Mouse (Mus musculus) hindbrain, embryonic 16.5 days (tissue): ENCODE data around the gene Slc35f1. TPM values are rescaled to one million over a fixed set of nuclear protein-coding genes. Genes with fewer than 3 reads are reported as not detected.
A peak's percentile ranks its signal among the peaks of the same experiment; 100 is the strongest.

Experiments
- ATAC-seq: fragments of 200-750 bp; cut with Nextera tagmentation; 2 replicates; pipeline ENCODE4 v1.8.0; 2017; ENCODE audit warnings: moderate TSS enrichment, moderate library complexity
- H3K27ac ChIP-seq: fragments of 300-500 bp; sonication (generic); 2 replicates; pipeline ENCODE4 v1.5.1; 2014; ENCODE audit warnings: low read depth, mild to moderate bottlenecking, control low read depth, low read length, moderate library complexity
- H3K27me3 ChIP-seq: fragments of 300-500 bp; sonication (generic); replicated peaks from 2 replicates; pipeline ENCODE4 v1.6.1; 2014; ENCODE audit warnings: low read length; ENCODE audit not compliant: control insufficient read depth, insufficient read depth
- H3K36me3 ChIP-seq: fragments of 300-500 bp; sonication (generic); 2 replicates; pipeline ENCODE4 v1.6.1; 2014; ENCODE audit warnings: mild to moderate bottlenecking, low read length, moderate library complexity, mixed read lengths; ENCODE audit not compliant: control insufficient read depth, insufficient read depth
- H3K4me1 ChIP-seq: fragments of 300-500 bp; sonication (generic); 2 replicates; pipeline ENCODE4 v1.6.1; 2014; ENCODE audit warnings: low read depth, low read length; ENCODE audit not compliant: control insufficient read depth, insufficient read depth
- H3K4me2 ChIP-seq: fragments of 300-500 bp; sonication (generic); 2 replicates; pipeline ENCODE4 v1.6.1; 2014; ENCODE audit warnings: mild to moderate bottlenecking, low read length, control low read depth, moderate library complexity
- H3K4me3 ChIP-seq: fragments of 300-500 bp; sonication (generic); 2 replicates; pipeline ENCODE4 v1.5.1; 2014; ENCODE audit warnings: mild to moderate bottlenecking, low read length, control low read depth, moderate library complexity
- H3K9ac ChIP-seq: fragments of 300-500 bp; sonication (generic); 2 replicates; pipeline ENCODE4 v1.6.1; 2014; ENCODE audit warnings: low read depth, mild to moderate bottlenecking, control low read depth, low read length, moderate library complexity
- H3K9me3 ChIP-seq: fragments of 300-500 bp; sonication (generic); 2 replicates; pipeline ENCODE4 v1.6.1; 2014; ENCODE audit warnings: mild to moderate bottlenecking, low read length, moderate library complexity; ENCODE audit not compliant: control insufficient read depth
- WGBS: fragments of 180-500 bp; shearing (Covaris S2); extraction: QIAGEN DNeasy Blood & Tissue Kit; methylation state at CpG from one replicate; pipeline ENCODE4 v1.1.7; 2014; 5-methylcytosine and 5-hydroxymethylcytosine counted together
- polyA plus RNA-seq: library from polyadenylated mRNA; unstranded; fragments of >200 nt; fragmentation: Nextera tagmentation; extraction: Ambion mirVana; gene quantifications from 2 replicates; pipeline ENCODE4 v1.2.1, GENCODE M21; 2015

Gene Slc35f1
- polyA plus RNA-seq = 36.2 and 38.7 TPM in 2 replicates

DNA sequence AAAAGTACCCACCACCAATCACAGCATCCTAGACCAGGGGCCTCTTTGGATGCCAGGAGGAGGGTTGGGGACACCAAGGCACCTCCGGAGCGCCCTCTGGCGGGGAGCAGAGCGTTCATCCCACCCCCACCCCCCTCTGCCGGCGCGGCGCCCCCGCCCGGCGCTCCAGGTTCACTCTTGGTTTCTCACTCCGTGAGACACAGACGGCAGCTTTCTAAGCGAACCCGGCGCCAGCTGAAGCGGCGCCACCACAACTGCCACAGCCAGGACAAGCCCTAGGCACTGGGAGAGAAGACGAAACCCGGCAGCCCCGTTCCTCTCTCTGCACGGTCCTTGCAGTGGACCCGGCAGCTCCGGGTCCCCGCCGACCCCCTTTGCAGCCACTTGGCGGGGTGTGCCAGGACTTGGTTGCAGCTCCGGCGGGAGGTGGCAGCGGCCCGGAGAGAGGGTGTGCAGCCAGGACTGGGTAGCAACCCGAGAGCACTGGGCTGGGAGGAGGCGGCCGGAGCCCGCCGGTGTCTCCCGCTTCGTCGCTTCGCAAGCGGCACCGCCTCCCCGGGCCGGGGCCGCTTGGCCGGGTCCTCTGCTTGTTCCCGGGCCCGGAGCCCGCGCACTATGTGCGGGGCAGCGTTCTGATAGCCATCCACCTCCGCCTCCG is at the start of gene Slc35f1:
Gene Slc35f1, plus strand, starts transcription at position 200 of the 658 bp plus-strand sequence.
- Histone ChIP-seq H3K27ac (peak within 1 kb of the TSS; percentile 93), H3K36me3 (no peaks in the 10 kb centered on the region), H3K4me3 (peak within 1 kb of the TSS; percentile 91), H3K4me1 (no peaks in the 10 kb centered on the region; the same call in 1 of the 2 replicates), H3K9ac (peak within 1 kb of the TSS; percentile 82), H3K4me2 (peak within 1 kb of the TSS; percentile 70), H3K9me3 (no peaks in the 10 kb centered on the region), H3K27me3 (no peaks in the 10 kb centered on the region)
- WGBS = under 1% methylated on average over 35 of the region's 54 CpGs
- ATAC-seq = peak; percentile 93

GRCm38 (mm10) chr10:52671234-52671633 is 19.1 kb upstream of the Slc35f1 start:
- Histone ChIP-seq H3K9ac (no peak overlapping the region), H3K36me3 (no peaks in the 10 kb centered on the region), H3K4me3 (no peak overlapping the region), H3K27me3 (no peaks in the 10 kb centered on the region), H3K4me1 (no peaks in the 10 kb centered on the region), H3K27ac (no peak overlapping the region), H3K9me3 (no peaks in the 10 kb centered on the region), H3K4me2 (no peak overlapping the region)
- no peak for ATAC-seq

- H3K27ac ChIP-seq = peak overlapping the region; percentile 93
- peak overlapping the region; percentile 70 for H3K4me2 ChIP-seq
- 1% methylated on average over 40 of the region's 45 CpGs for WGBS
- no peaks in the 10 kb centered on the region for H3K36me3 ChIP-seq
- H3K9me3 ChIP-seq = no peaks in the 10 kb centered on the region
- no peaks in the 10 kb centered on the region; the same call in 1 of the 2 replicates for H3K4me1 ChIP-seq
- H3K4me3 ChIP-seq = peak overlapping the region; percentile 91
- ATAC-seq = peak; percentile 77
- peak overlapping the region; percentile 82 for H3K9ac ChIP-seq
- H3K27me3 ChIP-seq = no peaks in the 10 kb centered on the region
These were observed 829 bp downstream of the Slc35f1 start for GRCm38 (mm10) chr10:52690992-52691731.

DNA sequence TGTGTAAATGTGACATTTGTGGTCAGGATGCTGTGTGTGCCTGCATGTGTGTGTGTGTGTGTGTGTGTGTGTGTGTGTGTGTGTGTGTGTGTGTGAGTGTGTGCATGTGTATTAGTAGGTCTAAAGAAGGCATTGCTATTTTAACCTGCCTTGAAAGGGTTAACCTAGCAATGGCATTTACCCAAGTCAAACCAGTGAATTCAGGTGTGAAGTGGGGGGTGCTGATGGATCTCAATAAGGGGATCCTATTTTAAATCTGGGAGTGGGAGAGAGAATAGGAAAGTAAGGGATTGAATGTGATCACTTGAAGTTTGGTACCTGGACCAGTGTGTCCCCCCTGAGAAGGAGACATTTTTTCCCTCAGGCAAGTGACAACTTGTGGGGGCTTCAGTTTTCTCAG is 13.4 kb downstream of the Slc35f1 start:
- Histone ChIP-seq H3K9me3 (no peaks in the 10 kb centered on the region), H3K4me2 (peak overlapping the region; percentile 85), H3K27ac (peak overlapping the region; percentile 84), H3K36me3 (no peaks in the 10 kb centered on the region), H3K9ac (no peak overlapping the region), H3K4me3 (no peak overlapping the region), H3K4me1 (peaks cover 12% of the 10 kb centered on the region), H3K27me3 (no peaks in the 10 kb centered on the region)
- ATAC-seq = no peak; the same call in 1 of the 2 replicates

- Histone ChIP-seq H3K4me1 (peaks cover 12% of the 10 kb centered on the region), H3K27ac (peak overlapping the region; percentile 84), H3K9ac (peak overlapping the region; percentile 75), H3K9me3 (no peaks in the 10 kb centered on the region), H3K36me3 (no peaks in the 10 kb centered on the region), H3K4me2 (peak overlapping the region; percentile 85), H3K27me3 (no peaks in the 10 kb centered on the region), H3K4me3 (peak overlapping the region; percentile 49)
- peak; percentile 88 for ATAC-seq
- 1% methylated on average over 31 of the region's 31 CpGs for WGBS
These were observed 14.0 kb downstream of the Slc35f1 start for GRCm38 (mm10) chr10:52704101-52705051.

GRCm38 (mm10) chr10:52709482-52709881 is 19.1 kb downstream of the Slc35f1 start:
- H3K9ac ChIP-seq = no peak overlapping the region
- H3K9me3 ChIP-seq = no peaks in the 10 kb centered on the region
- H3K27ac ChIP-seq = no peak overlapping the region
- no peaks in the 10 kb centered on the region for H3K36me3 ChIP-seq
- peaks cover 5% of the 10 kb centered on the region for H3K4me1 ChIP-seq
- no peak for ATAC-seq
- 68% methylated on average over 2 of the region's 2 CpGs for WGBS
- H3K4me2 ChIP-seq = no peak overlapping the region
- H3K27me3 ChIP-seq = no peaks in the 10 kb centered on the region
- no peak overlapping the region for H3K4me3 ChIP-seq

DNA sequence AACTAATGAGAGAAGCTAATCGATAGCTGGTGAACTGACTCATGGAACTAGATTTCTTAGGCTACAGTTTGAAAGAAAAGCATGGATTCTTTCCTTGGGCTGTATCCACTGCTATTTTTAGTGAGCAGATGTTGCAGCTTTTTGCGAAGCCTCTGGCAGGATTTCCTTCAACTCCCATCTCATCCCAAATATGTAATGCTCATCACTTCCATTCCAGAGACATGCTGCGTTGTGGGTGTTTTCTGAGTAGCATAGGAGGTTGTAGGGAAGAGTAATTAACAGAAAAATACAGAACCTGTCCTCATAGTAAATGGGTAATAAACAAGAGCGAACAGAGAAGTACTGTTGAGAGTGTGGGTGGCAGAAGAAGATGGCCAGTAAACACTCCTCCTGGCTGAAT is 21.8 kb downstream of the Slc35f1 start:
- no peak overlapping the region for H3K27ac ChIP-seq
- no peak overlapping the region for H3K4me3 ChIP-seq
- no peaks in the 10 kb centered on the region for H3K36me3 ChIP-seq
- H3K4me1 ChIP-seq = no peaks in the 10 kb centered on the region
- H3K9ac ChIP-seq = no peak overlapping the region
- H3K27me3 ChIP-seq = no peaks in the 10 kb centered on the region
- no peak for ATAC-seq
- H3K4me2 ChIP-seq = no peak overlapping the region
- no peaks in the 10 kb centered on the region for H3K9me3 ChIP-seq
- 74% methylated on average over 4 of the region's 4 CpGs for WGBS

GRCm38 (mm10) chr10:52714557-52714956 is 24.2 kb downstream of the Slc35f1 start:
- no peaks in the 10 kb centered on the region for H3K4me1 ChIP-seq
- WGBS = 67% methylated on average over 2 of the region's 2 CpGs
- no peaks in the 10 kb centered on the region for H3K36me3 ChIP-seq
- no peak overlapping the region for H3K9ac ChIP-seq
- ATAC-seq = no peak
- H3K4me3 ChIP-seq = no peak overlapping the region
- H3K4me2 ChIP-seq = no peak overlapping the region
- no peaks in the 10 kb centered on the region for H3K27me3 ChIP-seq
- no peaks in the 10 kb centered on the region for H3K9me3 ChIP-seq
- H3K27ac ChIP-seq = no peak overlapping the region
